Mouse (Mus musculus) thymus, postnatal 36 days (tissue): ENCODE results near the gene Stard7.
"Not testable (repeated sequence)": the region's sequence is repeated elsewhere in the genome, so short reads cannot be mapped to it uniquely, and the experiment has no call there.

Experiments used
- DNase-seq, 2 experiments: peaks; one replicate each; pipeline ENCODE4 v3.0.0; 2022; ENCODE audit warnings: mixed read lengths in 2 of 2

Stard7 gene

DNA sequence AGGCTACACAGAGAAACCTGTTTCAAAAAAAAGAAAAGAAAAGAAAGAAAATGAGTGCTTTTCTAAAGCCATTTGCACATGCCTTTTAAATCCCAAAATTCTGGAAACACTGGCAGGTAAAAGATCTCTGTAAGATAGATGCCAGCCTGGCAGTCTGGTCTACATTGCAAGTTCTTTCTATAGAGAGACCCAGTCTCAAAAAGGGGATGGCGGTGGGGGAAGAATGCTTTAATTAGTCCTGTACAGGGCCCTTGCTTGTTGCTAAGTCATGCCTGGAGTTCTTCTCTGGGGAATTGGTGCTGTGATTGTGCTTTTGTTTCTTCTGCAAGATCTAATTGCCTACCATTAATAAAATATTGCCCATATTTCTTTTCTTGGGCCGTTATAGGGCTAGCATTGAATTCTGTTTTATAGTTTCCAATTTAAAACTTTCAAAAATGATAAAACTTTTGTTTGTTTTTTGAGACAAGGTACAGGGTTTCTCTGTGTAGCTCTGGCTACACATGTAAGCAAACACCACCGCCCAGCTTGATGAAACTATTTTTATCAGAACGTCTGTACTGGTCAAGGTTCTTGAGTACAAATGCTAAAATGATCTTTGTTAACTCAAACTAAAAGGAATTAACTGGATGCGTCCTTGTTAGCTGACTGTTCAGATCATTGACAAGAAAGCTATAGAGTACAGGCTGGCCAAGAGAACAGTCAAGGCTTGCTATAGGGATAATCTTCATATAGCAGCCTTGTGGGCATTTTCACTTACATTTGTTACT is 5.7 kb downstream of the Stard7 start:
- no peak for DNase-seq

DNA sequence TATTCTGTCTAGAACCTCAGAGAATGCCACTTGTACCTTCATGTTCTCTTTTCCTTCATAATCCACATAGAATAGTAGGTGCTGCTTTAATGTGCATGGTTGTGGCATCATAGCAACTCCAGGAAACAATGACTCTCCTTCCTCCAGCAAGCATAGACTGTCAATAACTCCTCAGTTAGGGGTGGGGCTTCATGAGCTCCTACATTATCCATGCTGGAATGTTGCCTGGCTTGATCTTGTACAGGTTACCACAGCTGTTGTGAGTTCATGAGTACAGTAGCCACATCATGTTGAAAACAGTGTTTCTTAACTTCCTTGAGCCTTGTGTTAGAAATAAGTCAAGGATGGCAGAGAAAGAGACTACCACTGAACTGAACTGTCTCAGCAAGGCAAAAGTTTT is 8.1 kb downstream of the Stard7 start:
- DNase-seq: no peak

GRCm38 (mm10) chr2:127292250-127292649 is 22.2 kb downstream of the Stard7 start:
- DNase-seq: no peak

DNA sequence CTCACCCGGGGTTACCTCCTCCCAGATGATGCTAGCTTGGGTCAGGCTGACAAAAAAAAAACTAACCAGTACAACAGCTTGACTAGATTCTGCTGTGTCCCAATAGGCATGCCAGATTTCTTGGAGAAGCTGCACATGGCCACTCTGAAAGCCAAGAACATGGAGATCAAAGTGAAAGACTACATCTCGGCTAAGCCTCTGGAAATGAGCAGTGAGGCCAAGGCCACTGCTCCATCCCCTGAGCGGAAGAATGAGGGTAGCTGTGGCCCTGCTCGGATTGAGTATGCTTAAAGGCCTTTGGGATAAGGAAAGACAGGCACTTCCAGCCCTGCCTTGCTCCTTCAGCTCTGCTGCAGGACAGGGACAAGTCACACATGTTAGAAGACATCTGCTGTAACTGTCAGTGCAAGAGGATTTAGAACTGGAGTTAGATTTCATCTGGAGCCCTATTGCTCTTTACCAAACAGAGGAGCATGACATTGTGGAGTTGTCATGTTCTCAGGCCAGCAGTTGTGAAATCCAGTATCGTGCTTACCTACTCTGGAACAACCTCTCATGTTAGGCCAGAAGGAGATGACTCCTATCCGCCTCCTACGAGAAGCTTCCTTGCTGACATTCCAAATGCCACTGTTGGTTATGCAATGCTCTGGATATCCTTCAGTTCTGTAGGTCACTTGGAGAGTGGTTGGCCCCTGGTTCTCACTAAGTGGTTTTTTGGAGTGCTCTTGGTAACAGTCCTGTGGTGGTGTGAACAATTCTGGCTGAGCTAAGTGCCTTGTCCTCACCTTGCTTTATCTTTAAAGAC is 27.2 kb downstream of the Stard7 start:
- DNase-seq: no peak

DNA sequence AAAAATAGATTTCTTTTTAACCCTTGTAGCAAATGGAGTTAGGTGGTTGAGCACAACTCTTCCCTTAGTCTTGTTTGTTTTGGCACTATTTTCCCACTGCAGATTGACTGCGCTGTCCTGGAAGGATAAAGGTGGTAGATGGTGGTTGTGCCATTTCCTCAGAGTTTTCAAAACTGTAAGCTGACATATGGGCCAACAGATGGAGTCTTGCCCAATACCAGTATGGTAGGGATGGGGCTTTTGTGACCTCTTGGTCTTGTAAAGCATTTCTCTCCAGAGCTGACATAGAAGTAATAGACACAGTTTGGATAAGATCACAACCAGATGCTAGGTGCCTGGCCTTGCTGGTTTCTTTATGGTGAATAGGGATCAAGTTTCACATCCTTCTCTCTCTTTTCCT is 28.0 kb downstream of the Stard7 start:
- DNase-seq: no peak

- no peak for DNase-seq
These were observed 30.7 kb downstream of the Stard7 start for GRCm38 (mm10) chr2:127300701-127301100.

DNA sequence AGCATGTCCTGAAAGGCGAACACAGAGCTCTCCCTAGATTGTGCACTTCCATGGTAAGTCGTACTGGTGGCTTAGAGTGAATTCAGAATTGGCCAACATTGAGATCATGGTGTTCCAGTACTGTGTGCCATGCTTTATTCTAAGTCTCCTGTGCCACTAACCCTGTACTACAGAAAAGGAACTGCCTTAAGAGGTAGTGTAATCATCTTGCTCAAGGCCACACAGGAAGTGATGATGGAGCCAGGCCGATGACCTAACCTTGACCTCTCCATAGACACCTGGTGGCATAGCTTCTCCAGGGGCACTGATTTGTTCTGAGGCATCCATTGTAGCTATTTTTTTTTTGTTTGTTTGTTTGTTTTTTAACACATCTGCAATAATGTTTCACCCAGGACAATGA is 31.9 kb downstream of the Stard7 start:
- DNase-seq: no peak

DNA sequence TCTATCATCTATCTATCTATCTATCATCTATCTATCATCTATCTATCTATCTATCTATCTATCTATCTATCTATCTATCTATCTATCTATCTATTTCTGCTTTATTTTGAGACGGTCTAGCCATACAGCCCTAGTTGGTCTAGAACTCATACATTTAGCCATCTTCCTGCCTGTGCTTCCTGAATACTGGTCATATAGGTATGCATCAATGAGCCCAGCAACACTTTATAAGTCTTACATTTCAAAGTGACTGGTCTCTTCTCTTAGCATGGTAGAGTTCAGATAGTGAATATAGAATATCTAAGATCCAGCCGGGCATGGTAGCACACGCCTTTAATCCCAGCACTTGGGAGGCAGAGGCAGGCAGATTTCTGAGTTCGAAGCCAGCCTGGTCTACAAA is 34.2 kb downstream of the Stard7 start:
- DNase-seq: not testable (repeated sequence)

- no peak for DNase-seq
These were observed 34.7 kb downstream of the Stard7 start for GRCm38 (mm10) chr2:127304609-127305210.

GRCm38 (mm10) chr2:127306123-127306522 is 36.1 kb downstream of the Stard7 start:
- no peak for DNase-seq

DNA sequence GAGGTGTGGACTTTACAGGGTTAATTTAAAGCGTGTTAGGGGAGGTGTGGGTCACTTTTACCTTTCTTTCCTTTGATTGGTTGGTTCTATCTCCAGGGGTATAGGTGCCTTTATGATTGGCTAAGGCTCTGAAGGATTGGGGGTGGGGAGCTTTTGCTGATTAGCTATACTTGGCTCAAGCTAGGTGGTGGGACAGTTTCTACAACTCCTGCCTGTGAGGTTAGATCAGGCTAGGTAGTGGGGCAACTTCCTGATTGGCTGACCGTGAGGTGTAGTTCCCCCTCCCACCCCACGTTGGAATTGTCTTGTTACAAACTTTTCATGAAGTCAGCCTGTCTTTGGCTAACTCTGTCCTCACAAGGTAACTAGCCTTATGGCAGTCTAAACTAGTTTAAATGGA is 37.2 kb downstream of the Stard7 start:
- no peak for DNase-seq

- no peak for DNase-seq
These were observed 38.6 kb downstream of the Stard7 start for GRCm38 (mm10) chr2:127308660-127309059.

DNA sequence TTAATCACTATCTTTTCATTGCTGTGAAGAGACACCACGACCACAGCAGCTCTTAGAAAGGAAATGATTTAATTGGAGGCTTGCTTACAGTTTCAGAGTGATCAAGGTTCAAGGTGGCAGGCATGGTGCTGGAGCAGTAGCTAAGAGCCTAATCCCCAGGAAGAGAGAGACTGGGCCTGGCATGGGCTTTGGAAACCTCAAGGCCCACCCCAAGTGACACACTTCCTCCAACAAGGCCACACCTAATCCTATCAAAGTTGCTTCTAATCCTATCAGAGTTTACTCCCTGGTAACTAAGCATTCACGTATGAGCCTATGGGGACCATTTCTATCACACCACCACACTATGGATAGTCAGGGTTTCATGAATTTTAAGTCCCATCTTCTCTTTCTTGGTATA is 40.2 kb downstream of the Stard7 start:
- no peak for DNase-seq

- no peak for DNase-seq
These were observed 40.7 kb downstream of the Stard7 start for GRCm38 (mm10) chr2:127310685-127311084.

DNA sequence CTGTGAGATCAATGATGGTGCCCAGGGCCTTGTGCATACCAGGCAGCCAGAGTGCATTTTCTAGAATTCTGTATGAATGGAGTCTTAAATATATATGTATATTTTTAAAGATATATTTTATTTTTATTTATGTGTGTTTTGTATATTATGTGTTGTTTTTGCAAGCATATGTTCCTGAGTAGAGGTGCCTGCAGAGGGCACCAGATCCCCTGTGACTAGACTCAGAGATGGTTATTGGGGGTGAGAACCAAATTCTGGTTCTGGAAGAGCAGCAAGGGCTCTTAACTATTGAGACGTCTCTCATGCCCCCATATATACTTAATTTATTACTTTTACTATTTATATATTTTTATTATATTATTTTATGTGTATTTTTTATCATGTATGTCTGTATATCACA is 41.2 kb downstream of the Stard7 start:
- no peak for DNase-seq

GRCm38 (mm10) chr2:127312801-127313200 is 42.8 kb downstream of the Stard7 start:
- no peak for DNase-seq

DNA sequence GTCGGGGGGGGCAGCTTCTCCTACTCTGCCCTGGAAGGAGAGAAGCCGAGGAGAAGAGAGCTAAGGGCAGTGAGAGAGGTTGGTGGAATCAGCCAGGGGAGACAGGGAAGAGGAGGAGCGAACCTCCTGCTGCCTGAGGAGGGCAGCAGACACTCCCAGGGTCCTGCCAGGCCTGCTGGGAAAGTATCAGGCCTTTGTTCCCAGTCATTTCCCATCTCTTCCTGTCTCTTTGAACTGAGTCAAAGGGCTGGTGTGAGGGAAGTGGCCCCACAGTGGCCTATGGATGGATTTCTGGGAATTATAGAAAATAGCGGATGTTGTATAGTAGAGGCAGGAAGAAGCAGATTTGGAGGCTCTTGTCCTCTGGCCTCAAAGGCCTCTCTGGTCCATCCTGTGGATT is 43.9 kb downstream of the Stard7 start:
- DNase-seq: peak in 1 of 2 experiments; percentile 51

- peak; percentile 81 to 89 for DNase-seq
These were observed 44.6 kb downstream of the Stard7 start for GRCm38 (mm10) chr2:127314467-127315154.

GRCm38 (mm10) chr2:127315155-127315470 is 45.1 kb downstream of the Stard7 start:
- no peak for DNase-seq

DNA sequence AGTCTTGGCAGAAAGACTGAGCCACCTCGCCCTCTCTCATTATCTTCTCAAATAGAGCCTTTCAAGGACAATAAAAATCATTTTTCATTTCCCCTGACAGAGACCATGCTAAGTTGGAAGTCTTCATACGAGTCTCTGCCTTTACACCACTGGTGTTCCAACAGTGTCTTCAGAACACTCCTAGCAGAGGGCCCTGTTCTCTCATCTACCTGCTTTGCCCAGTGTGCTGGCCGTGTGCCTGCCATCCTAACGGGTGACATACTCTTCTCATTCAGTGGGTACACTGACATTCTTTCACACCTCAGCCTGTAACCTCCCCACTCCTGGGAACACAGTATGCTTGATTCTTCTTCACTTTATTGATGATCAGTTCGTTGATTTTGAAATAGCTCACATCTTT is 46.4 kb downstream of the Stard7 start:
- no peak for DNase-seq

DNA sequence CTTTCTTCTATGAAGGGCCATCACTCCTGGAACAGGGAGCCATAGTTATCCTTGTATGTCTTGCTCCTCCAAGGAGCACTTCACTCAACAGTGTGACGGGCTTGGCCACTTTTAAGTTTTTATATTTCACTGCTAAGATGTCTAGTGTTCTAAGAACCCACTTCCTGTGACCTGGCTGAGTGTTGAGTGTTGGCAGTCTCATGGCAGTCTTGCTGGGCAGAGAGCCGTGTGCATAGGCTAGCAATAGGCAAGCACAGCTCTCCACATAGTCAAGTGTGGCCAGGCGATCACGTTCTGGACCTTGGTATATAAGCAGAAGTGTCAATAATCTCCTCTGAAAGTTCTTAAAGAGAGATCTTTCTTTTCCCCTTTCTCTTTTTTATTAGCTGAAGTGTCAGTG is 48.1 kb downstream of the Stard7 start:
- peak in 1 of 2 experiments; percentile 40 for DNase-seq

DNA sequence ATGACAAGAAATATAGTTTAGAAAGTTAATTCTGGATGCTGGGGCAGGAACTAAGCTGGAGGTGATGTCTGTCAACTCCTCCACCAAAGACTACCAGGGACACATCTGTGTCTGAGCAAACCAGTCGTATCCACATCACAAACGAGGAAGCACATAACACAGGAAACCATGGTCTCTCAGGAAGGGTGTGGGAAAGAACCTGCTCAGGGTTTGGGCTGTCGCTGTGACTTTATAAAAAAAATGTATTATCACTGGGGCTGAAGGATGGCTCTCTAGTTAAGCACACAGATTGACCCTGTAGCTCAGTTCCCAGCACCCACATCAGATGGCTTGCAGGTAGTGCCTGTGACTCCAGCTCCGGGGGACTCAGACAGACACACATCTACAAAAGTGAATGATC is 49.1 kb downstream of the Stard7 start:
- peak in 1 of 2 experiments; percentile 36 for DNase-seq

- DNase-seq: peak; percentile 2 to 4
These were observed 52.8 kb downstream of the Stard7 start for GRCm38 (mm10) chr2:127322671-127323285.
